ENCODE assay signal across 23 mouse cellular contexts in genomic region chr1:33624900-33625299, GRCm38 (mm10). TPM values are rescaled to one million over a fixed set of nuclear protein-coding genes. Genes with fewer than 3 reads are reported as not detected.
DNase-seq lines count a peak whose midpoint lies in the region; ATAC-seq and TF ChIP-seq lines count a peak whose summit lies in the region.
"Had no signal": no experiment of that assay in that cellular context is flagged by ENCODE, and none has a peak within 500 bp of the region (broad histone marks: within the 10 kb centered on the region; RNA-seq: fewer than 3 reads in every experiment).

No protein-coding gene starts in this region.

- peak; percentile 92 for TF ChIP-seq EP300 in liver, embryonic 14.5 days (IDR thresholded peaks at IDR 0.05; ENCODE audit: low read depth)
- no peak for TF ChIP-seq EP300 in lung, postnatal 0 days (IDR thresholded peaks at IDR 0.05)

- 41% methylated on average over 6 of the region's 6 CpGs for WGBS in liver, embryonic 14.5 days (ENCODE audit: insufficient replicate concordance)
- WGBS in lung, postnatal 0 days: 98% methylated on average over 6 of the region's 6 CpGs
- WGBS in forebrain, embryonic 15.5 days: 97% methylated on average over 6 of the region's 6 CpGs
- WGBS in hindbrain, embryonic 12.5 days: 94% methylated on average over 6 of the region's 6 CpGs

- peak overlapping the region; percentile 52 for H3K9ac ChIP-seq in liver, embryonic 14.5 days (replicated peaks)
- no peak overlapping the region for H3K9ac ChIP-seq in lung, postnatal 0 days (replicated peaks; ENCODE audit: low read depth)
- H3K9ac ChIP-seq in forebrain, embryonic 15.5 days (replicated peaks): no peak overlapping the region
- no peak overlapping the region for H3K9ac ChIP-seq in hindbrain, embryonic 12.5 days
- H3K9ac ChIP-seq: embryonic facial prominence, embryonic 15.5 days; forebrain, embryonic 12.5 days; limb, embryonic 15.5 days had no signal

- H3K27me3 ChIP-seq in megakaryocyte, embryonic 14.5 days (replicated peaks): no peaks in the 10 kb centered on the region
- no peaks in the 10 kb centered on the region for H3K27me3 ChIP-seq in erythroblast, embryonic 14.5 days (ENCODE audit: control insufficient read depth)
- H3K27me3 ChIP-seq in liver, embryonic 14.5 days (ENCODE audit: control insufficient read depth, insufficient read depth, low read length): no peaks in the 10 kb centered on the region
- H3K27me3 ChIP-seq in lung, postnatal 0 days (replicated peaks; ENCODE audit: insufficient read depth, low read length): no peaks in the 10 kb centered on the region
- no peaks in the 10 kb centered on the region for H3K27me3 ChIP-seq in forebrain, embryonic 15.5 days
- no peaks in the 10 kb centered on the region for H3K27me3 ChIP-seq in hindbrain, embryonic 12.5 days
- H3K27me3 ChIP-seq: embryonic facial prominence, embryonic 15.5 days; forebrain, embryonic 12.5 days; limb, embryonic 15.5 days had no signal

- H3K4me2 ChIP-seq in liver, embryonic 14.5 days (ENCODE audit: low read depth): peak overlapping the region; percentile 42
- no peak overlapping the region for H3K4me2 ChIP-seq in lung, postnatal 0 days (replicated peaks; ENCODE audit: low read depth, low read length)
- H3K4me2 ChIP-seq in forebrain, embryonic 15.5 days (replicated peaks): no peak overlapping the region
- H3K4me2 ChIP-seq in hindbrain, embryonic 12.5 days (replicated peaks): no peak overlapping the region
- H3K4me2 ChIP-seq: embryonic facial prominence, embryonic 15.5 days; forebrain, embryonic 12.5 days; limb, embryonic 15.5 days had no signal

- peak overlapping the region; percentile 67 for H3K4me3 ChIP-seq in megakaryocyte, embryonic 14.5 days (replicated peaks)
- peak overlapping the region; percentile 11 for H3K4me3 ChIP-seq in erythroblast, embryonic 14.5 days (replicated peaks)
- H3K4me3 ChIP-seq in liver, embryonic 14.5 days (ENCODE audit: insufficient read depth in 1 of 2, low read depth in 2 of 2, low read length in 2 of 2): no peak overlapping the region
- H3K4me3 ChIP-seq in lung, postnatal 0 days (ENCODE audit: low read depth, low read length): no peak overlapping the region
- no peak overlapping the region for H3K4me3 ChIP-seq in forebrain, embryonic 15.5 days
- no peak overlapping the region for H3K4me3 ChIP-seq in hindbrain, embryonic 12.5 days
- H3K4me3 ChIP-seq: embryonic facial prominence, embryonic 15.5 days; forebrain, embryonic 12.5 days; heart, adult 2 months; layer of hippocampus, adult 2 months; limb, embryonic 15.5 days; midbrain, embryonic 10.5 days had no signal

- H3K27ac ChIP-seq in liver, embryonic 14.5 days: peak overlapping the region; percentile 62
- no peak overlapping the region for H3K27ac ChIP-seq in lung, postnatal 0 days (ENCODE audit: low read length)
- no peak overlapping the region for H3K27ac ChIP-seq in forebrain, embryonic 15.5 days (replicated peaks)
- no peak overlapping the region for H3K27ac ChIP-seq in hindbrain, embryonic 12.5 days
- H3K27ac ChIP-seq: embryonic facial prominence, embryonic 15.5 days; forebrain, embryonic 12.5 days; heart, adult 2 months; layer of hippocampus, adult 2 months; limb, embryonic 15.5 days; midbrain, embryonic 10.5 days had no signal

- ATAC-seq in megakaryocyte, adult 5-6 weeks (ENCODE audit: poor library complexity, severe bottlenecking): no peak; the same call in 1 of the 2 replicates
- peak; percentile 88 for ATAC-seq in liver, embryonic 14.5 days (ENCODE audit: insufficient read depth)
- ATAC-seq in lung, postnatal 0 days: no peak
- ATAC-seq in forebrain, embryonic 15.5 days (replicated peaks): no peak
- no peak for ATAC-seq in hindbrain, embryonic 12.5 days (ENCODE audit: low FRiP score)
- ATAC-seq: CD4-positive, CD25-positive, alpha-beta regulatory T cell, adult 4 months had no signal

- H3K4me1 ChIP-seq in megakaryocyte, embryonic 14.5 days: peaks cover 37% of the 10 kb centered on the region
- H3K4me1 ChIP-seq in erythroblast, embryonic 14.5 days (ENCODE audit: control insufficient read depth): peaks cover 84% of the 10 kb centered on the region
- H3K4me1 ChIP-seq in liver, embryonic 14.5 days (replicated peaks; ENCODE audit: control insufficient read depth in 2 of 2, insufficient read depth in 2 of 2, low read length in 1 of 2): peaks cover 61 to 68% of the 10 kb centered on the region in 2 experiments
- H3K4me1 ChIP-seq in lung, postnatal 0 days (ENCODE audit: insufficient read depth, low read depth, low read length): no peaks in the 10 kb centered on the region
- 0 out of 2 replicates have a peak, but pooled peaks cover 3% of the 10 kb centered on the region for H3K4me1 ChIP-seq in forebrain, embryonic 15.5 days
- no peaks in the 10 kb centered on the region for H3K4me1 ChIP-seq in hindbrain, embryonic 12.5 days
- H3K4me1 ChIP-seq: embryonic facial prominence, embryonic 15.5 days; forebrain, embryonic 12.5 days; limb, embryonic 15.5 days; midbrain, embryonic 10.5 days had no signal

- peaks cover 79% of the 10 kb centered on the region for H3K36me3 ChIP-seq in megakaryocyte, embryonic 14.5 days (replicated peaks; ENCODE audit: low read length)
- H3K36me3 ChIP-seq in erythroblast, embryonic 14.5 days (ENCODE audit: control insufficient read depth): peaks cover 87% of the 10 kb centered on the region
- peaks cover 40% of the 10 kb centered on the region for H3K36me3 ChIP-seq in liver, embryonic 14.5 days (replicated peaks; ENCODE audit: control insufficient read depth, insufficient read depth, low read depth)
- no peaks in the 10 kb centered on the region; the same call in 1 of the 2 replicates for H3K36me3 ChIP-seq in lung, postnatal 0 days (ENCODE audit: insufficient read depth, low read length)
- H3K36me3 ChIP-seq in forebrain, embryonic 15.5 days: peaks cover 4% of the 10 kb centered on the region; the same call in 1 of the 2 replicates
- H3K36me3 ChIP-seq in hindbrain, embryonic 12.5 days: peaks cover 5% of the 10 kb centered on the region

- no peaks in the 10 kb centered on the region for H3K9me3 ChIP-seq in megakaryocyte, embryonic 14.5 days
- H3K9me3 ChIP-seq in erythroblast, embryonic 14.5 days (ENCODE audit: control insufficient read depth, low read length): no peaks in the 10 kb centered on the region
- no peaks in the 10 kb centered on the region for H3K9me3 ChIP-seq in liver, embryonic 14.5 days (ENCODE audit: control insufficient read depth, low read length)
- H3K9me3 ChIP-seq in lung, postnatal 0 days (ENCODE audit: low read length): no peaks in the 10 kb centered on the region
- no peaks in the 10 kb centered on the region for H3K9me3 ChIP-seq in forebrain, embryonic 15.5 days
- H3K9me3 ChIP-seq in hindbrain, embryonic 12.5 days (replicated peaks): no peaks in the 10 kb centered on the region
- H3K9me3 ChIP-seq: embryonic facial prominence, embryonic 15.5 days; forebrain, embryonic 12.5 days; limb, embryonic 15.5 days; midbrain, embryonic 10.5 days had no signal

- peak in 2 of 3 experiments; percentile 34 to 64 for DNase-seq in liver, embryonic 14.5 days (ENCODE audit: low read depth in 3 of 3, low spot score in 3 of 3)
- DNase-seq in heart, postnatal 4 days: no peak
- DNase-seq in lung, postnatal 0 days (ENCODE audit: low spot score): no peak
- DNase-seq: cerebellum, adult 11 months; cerebellum, postnatal 25 days; gastrocnemius, postnatal 14 days; heart, adult 2 months; heart, postnatal 36 days; kidney, adult 11 months; kidney, postnatal 10 days; lung, postnatal 10 days; thymus, postnatal 25 days had no signal

- no peak for TF ChIP-seq CTCF in liver, embryonic 14.5 days (IDR thresholded peaks at IDR 0.05; ENCODE audit: low read depth)
- TF ChIP-seq CTCF in lung, postnatal 0 days (IDR thresholded peaks at IDR 0.05): no peak

RNA-seq across cellular contexts. Expression of gene Prim2, which starts 44.7 kb away (rescaled TPM):
- 1.4 and 2.1 TPM in 2 replicates for polyA plus RNA-seq in megakaryocyte, embryonic 14.5 days (2012; ENCODE audit: insufficient read depth, low replicate concordance)
- 35.7 and 45.3 TPM in 2 replicates for total RNA-seq in megakaryocyte, adult 5-6 weeks (2015)
- 48.3 and 51.7 TPM in 2 replicates for total RNA-seq in megakaryocyte, adult 5-6 weeks (2017)
- 0.91 and 1.5 TPM in 2 replicates for polyA plus RNA-seq in erythroblast, embryonic 14.5 days (2012)
- 23.4 and 34.1 TPM in 2 replicates for polyA plus RNA-seq in liver, embryonic 14.5 days (2012; rRNA removed)
- polyA plus RNA-seq in liver, embryonic 14.5 days (2014; fragmentation: Nextera tagmentation; extraction: Ambion mirVana): 38.1 and 40.7 TPM in 2 replicates
- total RNA-seq in heart, postnatal 4 days (2021): 10 to 100 TPM; 10.1 to 10.6 TPM
- 7.1 and 7.6 TPM in 2 replicates for polyA plus RNA-seq in lung, postnatal 0 days (2015; fragmentation: Nextera tagmentation; extraction: Ambion mirVana)
- 33.5 and 35.0 TPM in 2 replicates for polyA plus RNA-seq in forebrain, embryonic 15.5 days (2015; fragmentation: Nextera tagmentation; extraction: Ambion mirVana)
- polyA plus RNA-seq in hindbrain, embryonic 12.5 days (2016; fragmentation: Nextera tagmentation; extraction: Ambion mirVana): 30.0 and 31.1 TPM in 2 replicates

Comparison
In these comparisons a context has a peak if more than half of its experiments do, and no peak if none do; other contexts are left out.
1. H3K4me3 ChIP-seq: peak in megakaryocyte, embryonic 14.5 days (single experiment) and erythroblast, embryonic 14.5 days (single experiment); none in liver, embryonic 14.5 days (0 of 2), lung, postnatal 0 days (single experiment), forebrain, embryonic 15.5 days (single experiment) and hindbrain, embryonic 12.5 days (single experiment).
2. DNase-seq: peak in liver, embryonic 14.5 days (2 of 3); none in heart, postnatal 4 days (single experiment) and lung, postnatal 0 days (single experiment).